Mouse (Mus musculus) granulocyte monocyte progenitor cell, adult 5-6 weeks (primary cell): ENCODE measurements around the gene Haao. TPM values are rescaled to one million over a fixed set of nuclear protein-coding genes. Genes with fewer than 3 reads are reported as not detected.

Experiments
- ATAC-seq: replicated peaks from 2 replicates; pipeline ENCODE4 v1.8.0; 2016; ENCODE audit warnings: mild to moderate bottlenecking, moderate TSS enrichment, inconsistent platforms; ENCODE audit not compliant: poor library complexity, severe bottlenecking
- total RNA-seq, 2 experiments: library from RNA; stranded (forward) in 1 of 2; stranded (reverse) in 1 of 2; fragments of 200-712, 200-1000 nt in 1 of 2; fragments of >200 nt in 1 of 2; fragmentation: Nextera tagmentation in 1 of 2; gene quantifications; 2 replicates each; pipeline ENCODE4 v1.2.3; 2014 to 2017

The Haao gene
- total RNA-seq, 2 experiments from 2014 or later: 26.2 to 42.2 TPM

DNA sequence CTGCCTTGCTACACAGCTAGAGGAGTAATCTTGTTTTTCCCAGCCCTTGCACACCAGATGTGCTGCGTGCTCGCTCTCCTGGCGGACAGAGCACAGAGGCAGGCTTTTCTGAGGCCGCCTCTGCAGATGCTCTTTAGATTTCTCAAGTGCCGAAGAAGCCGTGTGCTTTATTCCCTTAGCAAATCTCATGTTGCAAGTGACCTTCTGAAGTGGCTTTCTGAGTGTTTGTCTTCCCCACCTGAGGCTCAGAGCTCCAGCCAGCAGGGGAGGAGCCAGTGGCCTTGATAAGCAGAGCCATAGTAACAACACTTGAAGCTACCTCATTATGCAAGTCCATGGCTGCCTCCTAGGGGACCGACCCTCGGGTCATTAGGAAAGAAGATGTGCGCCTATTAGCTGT is 43.8 kb downstream of the Haao start:
- no peak for ATAC-seq

DNA sequence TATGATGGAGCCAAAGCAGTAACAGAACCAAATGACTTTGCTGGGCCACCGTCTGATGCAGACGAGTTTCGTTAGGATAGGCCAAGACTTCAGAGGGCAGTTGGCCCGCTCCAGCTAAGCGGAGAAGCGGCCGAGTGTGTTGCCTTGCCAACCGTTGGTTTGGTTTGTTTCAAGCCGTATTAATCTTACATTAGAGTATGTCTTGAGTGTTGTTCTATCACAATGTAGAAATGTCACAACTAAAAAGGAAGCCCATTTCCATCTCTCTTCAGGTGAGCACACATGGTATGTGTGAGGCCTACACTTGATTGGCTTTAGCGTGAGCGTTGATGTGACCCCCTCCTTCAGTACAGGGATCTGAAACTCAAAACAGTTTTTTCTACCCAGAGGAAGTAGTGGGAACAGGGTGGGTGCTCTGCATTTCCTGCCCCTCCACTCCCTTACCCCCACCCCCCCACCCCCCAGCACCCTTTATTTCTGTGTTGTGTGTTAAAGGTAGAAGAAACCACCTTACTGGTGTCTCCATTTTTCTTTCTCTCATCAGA is 48.2 kb downstream of the Haao start:
- ATAC-seq: peak; percentile 76

DNA sequence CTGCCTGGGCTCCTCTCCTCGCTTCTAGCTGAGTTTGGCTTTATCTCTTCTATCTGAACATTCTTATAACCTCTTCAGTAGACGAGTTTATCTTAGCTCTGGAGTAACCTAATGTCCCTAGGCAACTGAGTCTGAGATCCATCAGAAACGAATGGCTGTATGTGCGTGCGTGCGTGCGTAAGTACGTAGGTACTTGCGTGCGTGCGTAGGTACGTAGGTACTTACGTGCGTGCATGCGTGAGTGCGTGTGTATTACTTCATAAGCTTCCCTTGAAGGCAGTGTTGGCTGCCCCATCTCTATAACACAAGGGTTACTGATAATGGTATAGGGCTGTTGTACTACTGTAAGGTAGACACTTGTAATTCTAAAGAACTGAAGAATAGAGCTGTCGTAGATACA is 52.6 kb downstream of the Haao start:
- no peak for ATAC-seq

DNA sequence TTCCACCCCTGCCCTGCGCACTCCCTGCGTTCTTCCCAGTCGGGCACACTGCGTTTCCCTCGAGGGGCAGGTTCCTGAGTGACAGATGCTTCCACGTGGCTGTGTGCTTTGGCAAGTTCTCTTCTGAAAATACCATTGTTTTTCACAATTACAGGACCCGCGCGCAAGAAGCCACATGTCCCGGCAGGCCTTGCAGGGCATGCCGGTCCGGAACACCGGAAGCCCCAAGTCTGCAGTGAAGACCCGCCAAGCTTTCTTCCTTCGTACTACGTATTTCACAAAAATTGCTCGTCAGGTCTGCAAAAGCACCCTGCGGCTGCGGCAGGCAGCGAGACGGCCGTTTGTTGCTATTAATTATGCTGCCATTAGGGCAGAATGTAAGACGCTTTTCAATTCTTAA is 55.4 kb downstream of the Haao start:
- no peak for ATAC-seq

DNA sequence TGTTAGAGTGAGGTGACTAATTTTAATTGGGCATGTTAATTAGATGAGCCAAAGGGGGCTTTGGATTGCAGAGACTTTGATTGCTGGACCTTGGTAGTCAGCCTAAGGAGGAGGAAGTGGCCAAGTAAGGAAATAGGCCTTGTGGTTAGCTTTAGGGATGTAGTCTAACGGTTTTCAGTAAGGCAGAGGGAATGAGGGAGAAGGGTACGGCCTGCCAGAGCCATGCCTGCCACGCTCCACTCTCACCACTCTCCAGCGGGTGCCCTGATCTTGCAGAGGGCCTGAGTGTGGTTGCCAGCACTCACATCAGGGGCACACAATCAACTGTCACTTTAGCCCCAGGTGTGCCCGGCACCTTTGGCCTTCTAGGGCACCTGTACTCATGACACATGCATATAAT is 57.6 kb downstream of the Haao start:
- ATAC-seq: peak; percentile 90

DNA sequence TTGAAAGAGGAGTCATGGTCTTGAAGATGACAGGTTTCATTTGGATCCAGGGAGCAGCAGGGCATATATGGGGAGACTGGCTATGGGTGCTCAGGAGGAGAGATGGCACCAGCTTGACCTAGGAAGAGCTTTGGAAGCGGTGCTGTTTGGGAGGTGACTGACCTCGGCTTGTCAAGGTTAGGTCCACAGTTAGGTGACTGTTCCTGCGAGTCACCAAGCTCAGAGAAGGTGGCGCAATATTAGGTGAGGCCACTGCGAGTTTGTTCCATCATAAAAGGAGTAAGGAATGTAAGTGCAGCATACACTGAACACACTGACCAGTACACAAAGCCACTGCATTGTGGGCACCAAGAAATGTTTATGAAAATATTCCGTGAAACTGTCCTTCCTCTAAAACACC is 61.3 kb downstream of the Haao start:
- ATAC-seq: 0 out of 2 replicates have a peak, but pooled peaks have one; percentile 17

DNA sequence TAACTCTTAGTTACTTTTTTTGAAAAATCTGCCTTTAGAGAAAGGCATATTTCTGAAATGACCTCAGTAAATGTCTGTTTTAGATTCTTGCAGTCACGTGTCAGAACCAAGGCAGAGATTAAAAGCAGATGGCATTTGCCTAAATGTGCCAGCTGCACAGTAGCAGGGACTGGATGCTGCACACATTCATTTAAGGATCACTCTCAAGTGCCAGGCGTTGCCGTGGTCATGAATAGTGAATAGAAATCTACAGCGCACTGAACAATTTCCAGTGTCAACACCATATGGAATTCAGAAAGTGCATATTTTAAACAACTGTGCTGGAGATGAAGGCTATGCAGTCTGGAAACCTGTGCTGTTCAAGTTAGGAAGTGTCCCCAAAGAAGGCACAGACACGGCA is 65.0 kb downstream of the Haao start:
- ATAC-seq: no peak

Other genes starting within 250 kb of the Haao start
- not detected in 2 replicates for gene Kcng3, start 216.1 kb downstream of the Haao start, total RNA-seq (2014; fragmentation: Nextera tagmentation)
- not detected in 2 replicates for gene Kcng3, start 216.1 kb downstream of the Haao start, total RNA-seq (2017)
- gene Mta3, start 141.8 kb downstream of the Haao start, total RNA-seq (2014; fragmentation: Nextera tagmentation): 21.3 and 30.7 TPM in 2 replicates
- 15.2 and 21.1 TPM in 2 replicates for gene Mta3, start 141.8 kb downstream of the Haao start, total RNA-seq (2017)